Comparison of ENCODE assay signal across 9 mouse cellular contexts in genomic region chr14:123627180-123627562, GRCm38 (mm10). TPM values are rescaled to one million over a fixed set of nuclear protein-coding genes. Genes with fewer than 3 reads are reported as not detected.
DNase-seq lines count a peak whose midpoint lies in the region; ATAC-seq lines count a peak whose summit lies in the region.
"Had no signal": no experiment of that assay in that cellular context is flagged by ENCODE, and none has a peak within 500 bp of the region (broad histone marks: within the 10 kb centered on the region; RNA-seq: fewer than 3 reads in every experiment).

No protein-coding gene starts in this region.

- peaks cover 21% of the 10 kb centered on the region for H3K27me3 ChIP-seq in forebrain, embryonic 10.5 days (ENCODE audit: poor library complexity, severe bottlenecking)
- no peaks in the 10 kb centered on the region for H3K27me3 ChIP-seq in hindbrain, embryonic 16.5 days (replicated peaks; ENCODE audit: control insufficient read depth, insufficient read depth, low read length)
- H3K27me3 ChIP-seq in neural tube, embryonic 13.5 days = no peaks in the 10 kb centered on the region

- no peaks in the 10 kb centered on the region for H3K9me3 ChIP-seq in forebrain, embryonic 10.5 days
- H3K9me3 ChIP-seq in hindbrain, embryonic 16.5 days (ENCODE audit: control insufficient read depth, low read length) = no peaks in the 10 kb centered on the region
- H3K9me3 ChIP-seq in neural tube, embryonic 13.5 days = no peaks in the 10 kb centered on the region

- DNase-seq in layer of hippocampus, adult 9-10 months (ENCODE audit: low spot score) = peak; percentile 12
- no peak for DNase-seq in layer of hippocampus, adult 8-10 months (ENCODE audit: low spot score in 2 of 2)
- DNase-seq in forebrain, embryonic 10.5 days (ENCODE audit: extremely low spot score, low spot score) = no peak
- DNase-seq in cerebellum, adult 11 months = no peak
- no peak for DNase-seq in adipocyte (ENCODE audit: low spot score)
- no peak for DNase-seq in adrenal gland, postnatal 36 days
- DNase-seq: thymus, postnatal 25 days had no signal

- peaks cover 19% of the 10 kb centered on the region for H3K4me1 ChIP-seq in forebrain, embryonic 10.5 days
- H3K4me1 ChIP-seq in hindbrain, embryonic 16.5 days (ENCODE audit: control insufficient read depth, insufficient read depth, low read depth, low read length) = peaks cover 13% of the 10 kb centered on the region
- peaks cover 20% of the 10 kb centered on the region for H3K4me1 ChIP-seq in neural tube, embryonic 13.5 days (replicated peaks)

- peak overlapping the region; percentile 88 for H3K27ac ChIP-seq in forebrain, embryonic 10.5 days
- H3K27ac ChIP-seq in hindbrain, embryonic 16.5 days (ENCODE audit: low read depth, low read length) = peak overlapping the region; percentile 81
- peak overlapping the region; percentile 84 for H3K27ac ChIP-seq in neural tube, embryonic 13.5 days (replicated peaks)

- no peaks in the 10 kb centered on the region for H3K36me3 ChIP-seq in forebrain, embryonic 10.5 days (replicated peaks)
- H3K36me3 ChIP-seq in hindbrain, embryonic 16.5 days (ENCODE audit: control insufficient read depth, insufficient read depth, low read length) = no peaks in the 10 kb centered on the region
- no peaks in the 10 kb centered on the region for H3K36me3 ChIP-seq in neural tube, embryonic 13.5 days

- H3K4me2 ChIP-seq in hindbrain, embryonic 16.5 days (ENCODE audit: low read length) = peak overlapping the region; percentile 85
- H3K4me2 ChIP-seq in neural tube, embryonic 13.5 days = peak overlapping the region; percentile 85

- peak overlapping the region; percentile 91 for H3K9ac ChIP-seq in hindbrain, embryonic 16.5 days (ENCODE audit: low read depth, low read length)
- H3K9ac ChIP-seq in neural tube, embryonic 13.5 days = peak overlapping the region; percentile 84

- peak overlapping the region; percentile 66 for H3K4me3 ChIP-seq in forebrain, embryonic 10.5 days
- H3K4me3 ChIP-seq in hindbrain, embryonic 16.5 days (ENCODE audit: low read length) = peak overlapping the region; percentile 53
- peak overlapping the region; percentile 62 for H3K4me3 ChIP-seq in neural tube, embryonic 13.5 days

- peak; percentile 58 for ATAC-seq in hindbrain, embryonic 16.5 days
- ATAC-seq in neural tube, embryonic 13.5 days (ENCODE audit: low read depth) = no peak

- WGBS in forebrain, embryonic 10.5 days = 57% methylated on average over 3 of the region's 3 CpGs
- WGBS in hindbrain, embryonic 16.5 days = 41% methylated on average over 3 of the region's 3 CpGs
- 47% methylated on average over 3 of the region's 3 CpGs for WGBS in neural tube, embryonic 13.5 days

RNA-seq across cellular contexts. Expression of gene Nalcn, which starts 0.2 kb away (rescaled TPM):
- 10 to 100 TPM; 60.9 to 70.6 (median 65.9) TPM for total RNA-seq in layer of hippocampus, adult 8-10 months (2022)
- 1.5 and 1.8 TPM in 2 replicates for polyA plus RNA-seq in forebrain, embryonic 10.5 days (2016; fragmentation: Nextera tagmentation; extraction: Ambion mirVana)
- polyA plus RNA-seq in hindbrain, embryonic 16.5 days (2015; fragmentation: Nextera tagmentation; extraction: Ambion mirVana) = 14.1 and 15.2 TPM in 2 replicates
- polyA plus RNA-seq in neural tube, embryonic 13.5 days (2015; fragmentation: Nextera tagmentation; extraction: Ambion mirVana) = 6.1 and 6.9 TPM in 2 replicates
- 1 to 10 TPM; 4.3 to 4.6 TPM for total RNA-seq in adrenal gland, postnatal 36 days (2021)

RNA-seq across cellular contexts. Expression of gene Itgbl1, which starts 32.6 kb away (rescaled TPM):
- total RNA-seq in layer of hippocampus, adult 8-10 months (2022) = 1 to 10 TPM; 6.8 to 8.6 (median 7.8) TPM
- 0.15 and 0.19 TPM in 2 replicates for polyA plus RNA-seq in forebrain, embryonic 10.5 days (2016; fragmentation: Nextera tagmentation; extraction: Ambion mirVana)
- polyA plus RNA-seq in hindbrain, embryonic 16.5 days (2015; fragmentation: Nextera tagmentation; extraction: Ambion mirVana) = 4.0 and 4.1 TPM in 2 replicates
- 3.2 and 3.3 TPM in 2 replicates for polyA plus RNA-seq in neural tube, embryonic 13.5 days (2015; fragmentation: Nextera tagmentation; extraction: Ambion mirVana)
- total RNA-seq in adrenal gland, postnatal 36 days (2021) = 1 to 10 TPM; 1.9 to 3.7 TPM
